Mouse (Mus musculus) lung, adult 2 months (tissue): ENCODE measurements around the gene Cebpa.

Source experiments
- CTCF ChIP-seq: fragments of 200-500 bp; IDR thresholded peaks from 2 replicates; pipeline ENCODE4 v1.5.1; 2011; ENCODE audit warnings: mild to moderate bottlenecking, low read length, control low read depth; ENCODE audit not compliant: insufficient read depth
- POLR2A ChIP-seq: fragments of 200-500 bp; IDR thresholded peaks from 2 replicates; pipeline ENCODE4 v1.6.1; 2011; ENCODE audit warnings: low read depth, mild to moderate bottlenecking, control low read depth, low read length, borderline replicate concordance; ENCODE audit errors: extremely low read depth

- TF ChIP-seq POLR2A: no peak
- no peak for TF ChIP-seq CTCF
Measured at GRCm38 (mm10) chr7:35106614-35107013, 12.5 kb upstream of the Cebpa start.
